Mouse (Mus musculus): ENCODE measurements around the gene Pdzph1.

- TF ChIP-seq GATA2 (IDR thresholded peaks at IDR 0.05; ENCODE audit: borderline replicate concordance, low read depth, low read length) (no peak), GATA1 (IDR thresholded peaks at IDR 0.05; ENCODE audit: borderline replicate concordance, low read length) (no peak), CTCF (IDR thresholded peaks at IDR 0.05; ENCODE audit: low read depth, low read length) (no peak), TAL1 (conservative IDR thresholded peaks at IDR 0.05; ENCODE audit: low read depth, low read length) (no peak)
These were observed 48.0 kb downstream of the Pdzph1 start for GRCm38 (mm10) chr17:58943015-58943822.

All from G1E (cell line).